Mouse (Mus musculus): ENCODE data around the gene Galm. TPM values are rescaled to one million over a fixed set of nuclear protein-coding genes. Genes with fewer than 3 reads are reported as not detected.

The Galm gene
- polyA plus RNA-seq, 1 experiment from 2014 or later: 2.2 TPM

- ATAC-seq (ENCODE audit: low FRiP score, low read depth): no peak
- Histone ChIP-seq H3K4me1 (replicated peaks) (peaks cover 12% of the 10 kb centered on the region), H3K9ac (no peak overlapping the region), H3K27ac (replicated peaks) (no peak overlapping the region), H3K4me3 (no peak overlapping the region), H3K4me2 (no peak overlapping the region), H3K9me3 (no peaks in the 10 kb centered on the region), H3K36me3 (no peaks in the 10 kb centered on the region), H3K27me3 (no peaks in the 10 kb centered on the region)
- WGBS: 14% methylated on average over 2 of the region's 2 CpGs
These were observed 30.1 kb upstream of the Galm start for GRCm38 (mm10) chr17:80097221-80097620.

- WGBS: 84% methylated on average over 6 of the region's 6 CpGs
- Histone ChIP-seq H3K36me3 (no peaks in the 10 kb centered on the region), H3K9ac (no peak overlapping the region), H3K4me1 (replicated peaks) (peaks cover 12% of the 10 kb centered on the region), H3K27ac (replicated peaks) (no peak overlapping the region), H3K4me2 (no peak overlapping the region), H3K9me3 (no peaks in the 10 kb centered on the region), H3K27me3 (no peaks in the 10 kb centered on the region), H3K4me3 (no peak overlapping the region)
- ATAC-seq (ENCODE audit: low FRiP score, low read depth): no peak
These were observed 27.4 kb upstream of the Galm start for GRCm38 (mm10) chr17:80099823-80100222.

- Histone ChIP-seq H3K9me3 (no peaks in the 10 kb centered on the region), H3K9ac (no peak overlapping the region), H3K4me2 (no peak overlapping the region), H3K4me1 (replicated peaks) (no peaks in the 10 kb centered on the region), H3K27me3 (no peaks in the 10 kb centered on the region), H3K27ac (replicated peaks) (no peak overlapping the region), H3K4me3 (no peak overlapping the region), H3K36me3 (no peaks in the 10 kb centered on the region)
- no peak for ATAC-seq (ENCODE audit: low FRiP score, low read depth)
- WGBS: 87% methylated on average over 10 of the region's 10 CpGs
These were observed 21.8 kb upstream of the Galm start for GRCm38 (mm10) chr17:80105348-80105978.

- Histone ChIP-seq H3K9me3 (no peaks in the 10 kb centered on the region), H3K27ac (replicated peaks) (no peak overlapping the region), H3K9ac (no peak overlapping the region), H3K36me3 (no peaks in the 10 kb centered on the region), H3K4me2 (no peak overlapping the region), H3K4me3 (no peak overlapping the region), H3K4me1 (replicated peaks) (no peaks in the 10 kb centered on the region), H3K27me3 (no peaks in the 10 kb centered on the region)
- 86% methylated on average over 5 of the region's 5 CpGs for WGBS
- ATAC-seq (ENCODE audit: low FRiP score, low read depth): no peak
These were observed 14.5 kb upstream of the Galm start for GRCm38 (mm10) chr17:80112665-80113305.

- H3K4me2 ChIP-seq: no peak overlapping the region
- H3K27ac ChIP-seq (replicated peaks): no peak overlapping the region
- H3K4me3 ChIP-seq: no peak overlapping the region
- no peaks in the 10 kb centered on the region for H3K36me3 ChIP-seq
- 92% methylated on average over 4 of the region's 4 CpGs for WGBS
- H3K27me3 ChIP-seq: no peaks in the 10 kb centered on the region
- H3K9me3 ChIP-seq: no peaks in the 10 kb centered on the region
- no peak for ATAC-seq (ENCODE audit: low FRiP score, low read depth)
- H3K4me1 ChIP-seq (replicated peaks): no peaks in the 10 kb centered on the region
- no peak overlapping the region for H3K9ac ChIP-seq
These were observed 13.8 kb upstream of the Galm start for GRCm38 (mm10) chr17:80113468-80113867.

- no peak overlapping the region for H3K4me3 ChIP-seq
- H3K9me3 ChIP-seq: no peaks in the 10 kb centered on the region
- ATAC-seq (ENCODE audit: low FRiP score, low read depth): no peak
- H3K9ac ChIP-seq: no peak overlapping the region
- 72% methylated on average over 3 of the region's 3 CpGs for WGBS
- H3K27ac ChIP-seq (replicated peaks): no peak overlapping the region
- H3K4me1 ChIP-seq (replicated peaks): no peaks in the 10 kb centered on the region
- no peak overlapping the region for H3K4me2 ChIP-seq
- H3K36me3 ChIP-seq: no peaks in the 10 kb centered on the region
- H3K27me3 ChIP-seq: no peaks in the 10 kb centered on the region
These were observed 6.9 kb upstream of the Galm start for GRCm38 (mm10) chr17:80120396-80120795.

GRCm38 (mm10) chr17:80121833-80122232 is 5.4 kb upstream of the Galm start:
- Histone ChIP-seq H3K4me2 (no peak overlapping the region), H3K27me3 (no peaks in the 10 kb centered on the region), H3K4me1 (replicated peaks) (no peaks in the 10 kb centered on the region), H3K9me3 (no peaks in the 10 kb centered on the region), H3K27ac (replicated peaks) (no peak overlapping the region), H3K4me3 (no peak overlapping the region), H3K36me3 (no peaks in the 10 kb centered on the region), H3K9ac (no peak overlapping the region)
- 55% methylated on average over 1 of the region's 1 CpGs for WGBS
- no peak for ATAC-seq (ENCODE audit: low FRiP score, low read depth)

GRCm38 (mm10) chr17:80124985-80125750 is 2.1 kb upstream of the Galm start:
- Histone ChIP-seq H3K4me1 (replicated peaks) (peaks cover 3% of the 10 kb centered on the region), H3K4me3 (no peak overlapping the region), H3K4me2 (no peak overlapping the region), H3K27ac (replicated peaks) (no peak overlapping the region), H3K9me3 (no peaks in the 10 kb centered on the region), H3K9ac (no peak overlapping the region), H3K36me3 (no peaks in the 10 kb centered on the region), H3K27me3 (no peaks in the 10 kb centered on the region)
- WGBS: 94% methylated on average over 5 of the region's 5 CpGs
- ATAC-seq (ENCODE audit: low FRiP score, low read depth): no peak

GRCm38 (mm10) chr17:80126166-80126565 is 1.1 kb upstream of the Galm start:
- Histone ChIP-seq H3K9me3 (no peaks in the 10 kb centered on the region), H3K36me3 (no peaks in the 10 kb centered on the region), H3K4me1 (replicated peaks) (peaks cover 3% of the 10 kb centered on the region), H3K27me3 (no peaks in the 10 kb centered on the region), H3K4me3 (no peak overlapping the region), H3K4me2 (no peak overlapping the region), H3K27ac (replicated peaks) (no peak overlapping the region), H3K9ac (no peak overlapping the region)
- ATAC-seq (ENCODE audit: low FRiP score, low read depth): no peak
- WGBS: 94% methylated on average over 6 of the region's 6 CpGs

GRCm38 (mm10) chr17:80128476-80128990 is 1.3 kb downstream of the Galm start:
- Histone ChIP-seq H3K4me2 (no peak overlapping the region; the same call in 1 of the 2 replicates), H3K27ac (replicated peaks) (no peak overlapping the region), H3K9me3 (no peaks in the 10 kb centered on the region), H3K9ac (no peak overlapping the region), H3K4me1 (replicated peaks) (peaks cover 3% of the 10 kb centered on the region), H3K4me3 (no peak overlapping the region), H3K27me3 (no peaks in the 10 kb centered on the region), H3K36me3 (no peaks in the 10 kb centered on the region)
- WGBS: 85% methylated on average over 13 of the region's 13 CpGs
- ATAC-seq (ENCODE audit: low FRiP score, low read depth): no peak

- H3K4me3 ChIP-seq: no peak overlapping the region
- no peak for ATAC-seq (ENCODE audit: low FRiP score, low read depth)
- H3K27me3 ChIP-seq: no peaks in the 10 kb centered on the region
- no peaks in the 10 kb centered on the region for H3K9me3 ChIP-seq
- H3K9ac ChIP-seq: no peak overlapping the region
- H3K27ac ChIP-seq (replicated peaks): no peak overlapping the region
- H3K36me3 ChIP-seq: no peaks in the 10 kb centered on the region
- 90% methylated on average over 4 of the region's 4 CpGs for WGBS
- no peak overlapping the region for H3K4me2 ChIP-seq
- peaks cover 3% of the 10 kb centered on the region for H3K4me1 ChIP-seq (replicated peaks)
These were observed 2.1 kb downstream of the Galm start for GRCm38 (mm10) chr17:80129387-80129786.

GRCm38 (mm10) chr17:80130718-80131430 is 3.6 kb downstream of the Galm start:
- Histone ChIP-seq H3K4me2 (no peak overlapping the region), H3K27me3 (no peaks in the 10 kb centered on the region), H3K4me1 (replicated peaks) (peaks cover 3% of the 10 kb centered on the region), H3K27ac (replicated peaks) (no peak overlapping the region), H3K9ac (no peak overlapping the region), H3K9me3 (no peaks in the 10 kb centered on the region), H3K36me3 (no peaks in the 10 kb centered on the region), H3K4me3 (no peak overlapping the region)
- 72% methylated on average over 9 of the region's 9 CpGs for WGBS
- no peak for ATAC-seq (ENCODE audit: low FRiP score, low read depth)

Data from hindbrain, embryonic 15.5 days (tissue).